In the genomic region with DNA sequence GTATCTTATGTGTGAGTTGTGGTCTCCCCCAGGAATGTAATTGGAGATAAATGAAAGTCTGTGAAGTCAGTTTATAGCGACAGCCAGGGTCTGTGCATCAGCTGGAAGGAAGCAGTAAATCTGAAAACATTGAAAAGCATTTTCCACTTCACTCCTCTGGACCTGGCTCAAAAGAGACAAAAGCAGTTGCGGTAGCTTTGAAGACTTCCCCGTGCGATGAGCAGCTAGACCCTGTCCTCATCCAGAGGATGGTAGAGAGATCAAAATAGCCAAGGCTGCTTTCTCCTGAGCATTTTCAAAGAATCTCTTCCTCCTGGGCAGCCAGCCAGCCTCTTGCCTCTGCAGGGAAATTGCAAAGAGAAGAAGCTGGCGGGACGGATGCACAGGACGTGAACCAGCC, we compare ENCODE assay signal across 11 mouse cellular contexts.
DNase-seq lines count a peak whose midpoint lies in the region; ATAC-seq and TF ChIP-seq lines count a peak whose summit lies in the region.
"Had no signal": no experiment of that assay in that cellular context is flagged by ENCODE, and none has a peak within 500 bp of the region (broad histone marks: within the 10 kb centered on the region; RNA-seq: fewer than 3 reads in every experiment).

No protein-coding gene starts in this region.

- H3K4me3 ChIP-seq in lung, embryonic 14.5 days (ENCODE audit: low read depth, low read length): no peak overlapping the region
- H3K4me3 ChIP-seq in intestine, embryonic 16.5 days (ENCODE audit: low read length): no peak overlapping the region
- no peak overlapping the region for H3K4me3 ChIP-seq in lung, postnatal 0 days (ENCODE audit: low read depth, low read length)
- H3K4me3 ChIP-seq: heart, embryonic 15.5 days had no signal

- WGBS in lung, embryonic 14.5 days: 55% methylated on average over 7 of the region's 7 CpGs
- 42% methylated on average over 7 of the region's 7 CpGs for WGBS in intestine, embryonic 16.5 days
- WGBS in lung, postnatal 0 days: 57% methylated on average over 7 of the region's 7 CpGs

- H3K4me1 ChIP-seq in lung, embryonic 14.5 days (ENCODE audit: insufficient read depth): no peaks in the 10 kb centered on the region
- H3K4me1 ChIP-seq in intestine, embryonic 16.5 days (ENCODE audit: control insufficient read depth, insufficient read depth, low read length): no peaks in the 10 kb centered on the region
- H3K4me1 ChIP-seq in lung, postnatal 0 days (ENCODE audit: insufficient read depth, low read depth, low read length): no peaks in the 10 kb centered on the region
- H3K4me1 ChIP-seq: heart, embryonic 15.5 days had no signal

- H3K9ac ChIP-seq in lung, embryonic 14.5 days: no peak overlapping the region
- no peak overlapping the region for H3K9ac ChIP-seq in intestine, embryonic 16.5 days (ENCODE audit: low read depth, low read length)
- no peak overlapping the region for H3K9ac ChIP-seq in lung, postnatal 0 days (replicated peaks; ENCODE audit: low read depth)
- H3K9ac ChIP-seq: heart, embryonic 15.5 days had no signal

- no peaks in the 10 kb centered on the region for H3K9me3 ChIP-seq in lung, embryonic 14.5 days (ENCODE audit: low read depth, low read length)
- H3K9me3 ChIP-seq in intestine, embryonic 16.5 days (ENCODE audit: control insufficient read depth, low read length): no peaks in the 10 kb centered on the region
- no peaks in the 10 kb centered on the region for H3K9me3 ChIP-seq in lung, postnatal 0 days (ENCODE audit: low read length)
- H3K9me3 ChIP-seq: G1E; heart, embryonic 15.5 days had no signal

- no peaks in the 10 kb centered on the region for H3K27me3 ChIP-seq in lung, embryonic 14.5 days (ENCODE audit: insufficient read depth, low read length)
- no peaks in the 10 kb centered on the region for H3K27me3 ChIP-seq in intestine, embryonic 16.5 days (replicated peaks; ENCODE audit: control insufficient read depth, insufficient read depth, low read length)
- H3K27me3 ChIP-seq in lung, postnatal 0 days (replicated peaks; ENCODE audit: insufficient read depth, low read length): no peaks in the 10 kb centered on the region
- H3K27me3 ChIP-seq: heart, embryonic 15.5 days had no signal

- H3K27ac ChIP-seq in lung, embryonic 14.5 days (ENCODE audit: low read depth): no peak overlapping the region
- H3K27ac ChIP-seq in intestine, embryonic 16.5 days (ENCODE audit: low read length): no peak overlapping the region
- H3K27ac ChIP-seq in lung, postnatal 0 days (ENCODE audit: low read length): no peak overlapping the region
- H3K27ac ChIP-seq: heart, embryonic 15.5 days had no signal

- H3K4me2 ChIP-seq in lung, embryonic 14.5 days: no peak overlapping the region
- H3K4me2 ChIP-seq in intestine, embryonic 16.5 days (ENCODE audit: low read depth, low read length): no peak overlapping the region
- no peak overlapping the region for H3K4me2 ChIP-seq in lung, postnatal 0 days (replicated peaks; ENCODE audit: low read depth, low read length)
- H3K4me2 ChIP-seq: heart, embryonic 15.5 days had no signal

- TF ChIP-seq CTCF in lung, embryonic 14.5 days (IDR thresholded peaks at IDR 0.05; ENCODE audit: low read depth): no peak
- no peak for TF ChIP-seq CTCF in lung, postnatal 0 days (IDR thresholded peaks at IDR 0.05)

- no peak for ATAC-seq in lung, embryonic 14.5 days (ENCODE audit: insufficient read depth)
- no peak for ATAC-seq in intestine, embryonic 16.5 days
- no peak for ATAC-seq in lung, postnatal 0 days

- H3K36me3 ChIP-seq in lung, embryonic 14.5 days (ENCODE audit: insufficient read depth): no peaks in the 10 kb centered on the region
- no peaks in the 10 kb centered on the region for H3K36me3 ChIP-seq in intestine, embryonic 16.5 days (ENCODE audit: control insufficient read depth, insufficient read depth, low read length)
- H3K36me3 ChIP-seq in lung, postnatal 0 days (ENCODE audit: insufficient read depth, low read length): no peaks in the 10 kb centered on the region
- H3K36me3 ChIP-seq: G1E; heart, embryonic 15.5 days had no signal

- no peak for TF ChIP-seq EP300 in lung, postnatal 0 days (IDR thresholded peaks at IDR 0.05)

- peak; percentile 32 for DNase-seq in lung, embryonic 14.5 days
- no peak for DNase-seq in lung, postnatal 36 days
- DNase-seq in frontal cortex, postnatal 14 days (ENCODE audit: low spot score in 2 of 2): peak; percentile 26 to 43
- peak; percentile 31 to 70 for DNase-seq in left cerebral cortex, adult 9 months (ENCODE audit: low spot score in 2 of 2)
- DNase-seq in right cerebral cortex, postnatal 14 days: peak; percentile 75
- DNase-seq in lung, postnatal 0 days (ENCODE audit: low spot score): no peak
- no peak for DNase-seq in heart, adult 18-20 months
- DNase-seq: lung, adult 18-20 months had no signal

Comparison
In these comparisons a context has a peak if more than half of its experiments do, and no peak if none do; other contexts are left out.
1. DNase-seq: peak in lung, embryonic 14.5 days (single experiment), frontal cortex, postnatal 14 days (2 of 2), left cerebral cortex, adult 9 months (2 of 2) and right cerebral cortex, postnatal 14 days (single experiment); none in lung, postnatal 36 days (single experiment), lung, postnatal 0 days (single experiment) and heart, adult 18-20 months (0 of 2).